Mouse (Mus musculus) hindbrain, embryonic 11.5 days (tissue): ENCODE measurements around the gene Myo15. TPM values are rescaled to one million over a fixed set of nuclear protein-coding genes. Genes with fewer than 3 reads are reported as not detected.
A peak's percentile ranks its signal among the peaks of the same experiment; 100 is the strongest.
"Not testable (repeated sequence)": the region's sequence is repeated elsewhere in the genome, so short reads cannot be mapped to it uniquely, and the experiment has no call there.

Experiments used
- ATAC-seq: fragments of 200-750 bp; cut with Nextera tagmentation; 2 replicates; pipeline ENCODE4 v1.8.0; 2017; ENCODE audit warnings: mild to moderate bottlenecking, moderate TSS enrichment, moderate library complexity; ENCODE audit not compliant: low FRiP score
- DNase-seq: peaks from one replicate; pipeline ENCODE4 v3.0.0-alpha.2; 2015; ENCODE audit warnings: low spot score
- H3K27ac ChIP-seq: fragments of 300-500 bp; sonication (generic); 2 replicates; pipeline ENCODE4 v1.5.1; 2014; ENCODE audit warnings: mild to moderate bottlenecking, low read depth, low read length
- H3K27me3 ChIP-seq: fragments of 300-500 bp; sonication (generic); 2 replicates; pipeline ENCODE4 v1.6.1; 2014; ENCODE audit warnings: mild to moderate bottlenecking, low read length, moderate library complexity, mixed read lengths; ENCODE audit not compliant: control insufficient read depth, insufficient read depth
- H3K36me3 ChIP-seq: fragments of 300-500 bp; sonication (generic); 2 replicates; pipeline ENCODE4 v1.6.1; 2014; ENCODE audit warnings: mild to moderate bottlenecking, low read length, moderate library complexity, mixed read lengths; ENCODE audit not compliant: control insufficient read depth, insufficient read depth
- H3K4me1 ChIP-seq: fragments of 300-500 bp; sonication (generic); replicated peaks from 2 replicates; pipeline ENCODE4 v1.6.1; 2014; ENCODE audit warnings: low read length, mixed read lengths; ENCODE audit not compliant: control insufficient read depth, insufficient read depth
- H3K4me2 ChIP-seq: fragments of 300-500 bp; sonication (generic); replicated peaks from 2 replicates; pipeline ENCODE4 v1.6.1; 2014; ENCODE audit warnings: mild to moderate bottlenecking, low read depth, low read length
- H3K4me3 ChIP-seq: fragments of 300-500 bp; sonication (generic); 2 replicates; pipeline ENCODE4 v1.5.1; 2014; ENCODE audit warnings: low read depth, low read length
- H3K9ac ChIP-seq: fragments of 300-500 bp; sonication (generic); 2 replicates; pipeline ENCODE4 v1.6.1; 2014; ENCODE audit warnings: low read depth, low read length
- H3K9me3 ChIP-seq: fragments of 300-500 bp; sonication (generic); 2 replicates; pipeline ENCODE4 v1.6.1; 2016; ENCODE audit warnings: low read length; ENCODE audit not compliant: control insufficient read depth
- WGBS: fragments of 180-500 bp; shearing (Covaris S2); extraction: QIAGEN DNeasy Blood & Tissue Kit; methylation state at CpG from one replicate; pipeline ENCODE4 v1.1.7; 2014; 5-methylcytosine and 5-hydroxymethylcytosine counted together
- polyA plus RNA-seq: library from polyadenylated mRNA; unstranded; fragments of >200 nt; fragmentation: Nextera tagmentation; extraction: Ambion mirVana; gene quantifications from 2 replicates; pipeline ENCODE4 v1.2.1, GENCODE M21; 2014

Myo15 gene
- polyA plus RNA-seq, 1 experiment from 2014 or later, result 0.15 TPM

DNA sequence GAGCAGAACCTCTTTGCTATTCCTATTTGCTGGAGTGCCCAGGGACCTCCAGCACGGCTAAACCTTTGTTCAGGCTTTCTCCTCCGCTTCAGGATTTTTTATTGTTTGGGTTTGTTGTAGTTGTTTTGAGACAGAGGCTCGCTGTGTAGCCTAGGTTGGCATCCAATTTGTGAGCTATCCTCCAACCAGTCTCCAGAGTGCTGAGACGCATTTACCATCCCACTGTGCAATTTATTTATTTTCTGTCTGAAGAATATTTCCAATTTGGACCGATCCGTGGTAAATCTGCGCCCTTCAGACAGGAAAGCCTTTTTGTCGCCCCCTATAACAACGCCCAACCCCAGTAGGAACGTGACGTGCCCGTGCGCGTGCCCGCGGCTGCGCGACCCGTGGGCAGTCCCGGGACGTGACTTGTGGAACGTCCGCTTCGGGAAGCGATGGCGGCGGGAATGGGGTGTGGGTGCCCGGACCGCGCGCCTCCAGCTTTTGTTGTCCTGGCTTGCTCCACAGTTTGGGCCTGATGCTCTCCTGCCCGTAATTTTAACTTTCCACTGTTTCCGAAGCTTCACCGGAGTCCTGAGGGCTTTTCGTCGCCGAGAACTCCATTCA, 67.8 kb downstream of the Myo15 start:
- ATAC-seq (peak; percentile 79), DNase-seq (peak; percentile 96)
- Histone ChIP-seq H3K4me1 (peaks cover 7% of the 10 kb centered on the region), H3K27me3 (no peaks in the 10 kb centered on the region), H3K4me3 (peak overlapping the region; percentile 96), H3K4me2 (peak overlapping the region; percentile 99), H3K27ac (peak overlapping the region; percentile 100), H3K9ac (peak overlapping the region; percentile 90), H3K36me3 (peaks cover under 1% of the 10 kb centered on the region; the same call in 1 of the 2 replicates), H3K9me3 (no peaks in the 10 kb centered on the region)
- under 1% methylated on average over 37 of the region's 37 CpGs for WGBS

DNA sequence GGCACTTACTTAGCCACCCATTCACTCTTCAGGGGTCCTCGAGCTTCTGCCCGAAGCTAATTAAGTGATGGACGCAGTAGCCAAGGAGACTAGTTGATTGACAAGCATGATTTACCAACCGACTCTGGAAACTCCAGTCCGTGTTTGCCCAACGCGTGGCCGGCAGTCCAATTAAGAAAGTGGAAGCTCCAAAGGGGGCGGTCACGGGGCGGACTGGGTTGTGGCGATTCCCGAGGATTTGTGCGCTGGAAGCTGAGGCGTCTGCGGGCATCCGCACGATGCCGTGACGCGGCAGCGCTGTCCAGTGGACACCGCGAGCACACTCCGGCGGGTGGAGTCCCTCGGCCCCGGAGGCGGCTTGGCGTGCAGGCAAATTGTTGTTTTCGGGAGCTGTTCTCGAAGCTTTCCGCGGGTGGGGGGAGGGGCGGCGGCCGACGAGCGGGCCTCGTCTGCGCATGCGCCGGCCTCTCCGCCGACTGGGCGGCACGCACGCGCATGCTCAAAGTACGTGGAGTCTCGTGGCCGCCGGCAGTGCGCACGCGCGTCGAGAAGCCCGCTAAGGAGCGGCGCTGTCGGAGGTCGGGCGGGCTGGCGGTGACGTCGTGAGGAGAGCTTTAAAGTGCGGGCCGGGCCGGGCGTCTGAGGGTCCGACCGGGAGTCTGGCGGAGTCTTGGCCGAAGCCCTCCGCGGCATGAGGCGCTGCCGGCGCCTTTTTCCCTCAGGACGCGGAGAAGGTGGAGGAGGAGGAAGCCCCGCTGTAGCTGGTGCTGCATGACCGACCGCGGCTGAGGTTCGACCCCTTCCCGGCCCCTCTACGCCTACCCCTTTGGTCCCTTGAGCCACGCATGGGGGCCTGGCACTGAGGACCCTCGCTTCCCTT, 68.6 kb downstream of the Myo15 start:
- Histone ChIP-seq H3K27me3 (no peaks in the 10 kb centered on the region), H3K9ac (peak overlapping the region; percentile 90), H3K27ac (peak overlapping the region; percentile 100), H3K9me3 (no peaks in the 10 kb centered on the region), H3K36me3 (peaks cover 2% of the 10 kb centered on the region; the same call in 1 of the 2 replicates), H3K4me2 (peak overlapping the region; percentile 99), H3K4me3 (peak overlapping the region; percentile 96), H3K4me1 (peaks cover 7% of the 10 kb centered on the region)
- under 1% methylated on average over 87 of the region's 91 CpGs for WGBS
- ATAC-seq (peak; percentile 91), DNase-seq (peak; percentile 98)

DNA sequence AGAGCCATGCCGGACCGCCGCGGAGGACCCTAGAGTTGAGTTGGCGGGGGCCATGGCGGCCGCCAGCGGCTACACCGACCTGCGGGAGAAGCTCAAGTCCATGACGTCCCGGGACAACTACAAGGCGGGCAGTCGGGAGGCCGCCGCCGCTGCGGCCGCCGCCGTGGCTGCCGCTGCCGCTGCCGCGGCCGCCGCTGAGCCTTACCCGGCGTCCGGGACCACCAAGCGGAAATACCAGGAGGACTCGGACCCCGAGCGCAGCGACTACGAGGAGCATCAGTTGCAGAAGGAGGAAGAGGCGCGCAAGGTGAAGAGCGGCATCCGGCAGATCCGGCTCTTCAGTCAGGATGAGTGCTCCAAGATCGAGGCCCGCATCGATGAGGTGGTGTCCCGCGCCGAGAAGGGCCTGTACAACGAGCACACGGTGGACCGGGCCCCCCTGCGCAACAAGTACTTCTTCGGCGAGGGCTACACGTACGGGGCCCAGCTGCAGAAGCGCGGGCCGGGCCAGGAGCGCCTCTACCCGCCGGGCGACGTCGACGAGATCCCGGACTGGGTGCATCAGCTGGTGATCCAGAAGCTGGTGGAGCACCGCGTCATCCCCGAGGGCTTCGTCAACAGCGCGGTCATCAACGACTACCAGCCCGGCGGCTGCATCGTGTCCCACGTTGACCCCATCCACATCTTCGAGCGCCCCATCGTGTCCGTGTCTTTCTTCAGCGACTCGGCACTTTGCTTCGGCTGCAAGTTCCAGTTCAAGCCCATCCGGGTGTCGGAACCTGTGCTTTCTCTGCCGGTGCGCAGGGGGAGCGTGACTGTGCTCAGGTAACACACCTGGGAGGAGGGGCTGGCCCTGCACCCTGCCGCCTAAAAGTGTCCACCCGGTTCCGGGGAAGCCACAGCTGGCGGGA, 69.5 kb downstream of the Myo15 start:
- no peaks in the 10 kb centered on the region for H3K9me3 ChIP-seq
- H3K27ac ChIP-seq, result peak overlapping the region; percentile 100
- H3K36me3 ChIP-seq, result peaks cover 2% of the 10 kb centered on the region; the same call in 1 of the 2 replicates
- H3K4me1 ChIP-seq, result peaks cover 7% of the 10 kb centered on the region
- peak overlapping the region; percentile 90 for H3K9ac ChIP-seq
- peak overlapping the region; percentile 96 for H3K4me3 ChIP-seq
- H3K4me2 ChIP-seq, result peak overlapping the region; percentile 99
- peak; percentile 61 for DNase-seq
- no peak for ATAC-seq
- WGBS, result under 1% methylated on average over 92 of the region's 93 CpGs
- H3K27me3 ChIP-seq, result no peaks in the 10 kb centered on the region

DNA sequence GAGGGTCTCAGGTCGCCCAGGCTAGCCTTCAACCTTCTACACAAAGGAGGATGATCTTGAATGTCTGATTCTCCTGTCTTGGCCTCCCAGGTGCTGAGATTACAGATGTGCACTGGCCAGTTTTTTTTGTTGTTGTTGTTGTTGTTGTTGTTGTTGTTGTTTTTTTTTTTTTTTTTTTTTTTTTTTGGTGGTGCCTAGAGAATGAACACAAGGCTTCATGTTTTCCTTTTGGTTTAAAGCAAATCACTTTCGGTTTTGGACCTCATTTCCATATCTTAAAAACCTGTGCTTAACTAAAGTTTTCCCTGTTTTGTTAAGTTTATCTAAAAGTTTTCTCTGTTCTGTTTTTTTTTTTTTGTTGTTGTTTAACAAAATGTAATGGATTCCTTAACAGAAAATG, 70.4 kb downstream of the Myo15 start:
- Histone ChIP-seq H3K4me2 (peak overlapping the region; percentile 99), H3K27ac (no peak overlapping the region), H3K4me3 (peak overlapping the region; percentile 96), H3K4me1 (peaks cover 7% of the 10 kb centered on the region), H3K36me3 (peaks cover 2% of the 10 kb centered on the region; the same call in 1 of the 2 replicates), H3K27me3 (no peaks in the 10 kb centered on the region), H3K9me3 (no peaks in the 10 kb centered on the region), H3K9ac (peak overlapping the region; percentile 90)
- 6% methylated on average over 2 of the region's 2 CpGs for WGBS
- DNase-seq, result no peak
- ATAC-seq, result no peak

DNA sequence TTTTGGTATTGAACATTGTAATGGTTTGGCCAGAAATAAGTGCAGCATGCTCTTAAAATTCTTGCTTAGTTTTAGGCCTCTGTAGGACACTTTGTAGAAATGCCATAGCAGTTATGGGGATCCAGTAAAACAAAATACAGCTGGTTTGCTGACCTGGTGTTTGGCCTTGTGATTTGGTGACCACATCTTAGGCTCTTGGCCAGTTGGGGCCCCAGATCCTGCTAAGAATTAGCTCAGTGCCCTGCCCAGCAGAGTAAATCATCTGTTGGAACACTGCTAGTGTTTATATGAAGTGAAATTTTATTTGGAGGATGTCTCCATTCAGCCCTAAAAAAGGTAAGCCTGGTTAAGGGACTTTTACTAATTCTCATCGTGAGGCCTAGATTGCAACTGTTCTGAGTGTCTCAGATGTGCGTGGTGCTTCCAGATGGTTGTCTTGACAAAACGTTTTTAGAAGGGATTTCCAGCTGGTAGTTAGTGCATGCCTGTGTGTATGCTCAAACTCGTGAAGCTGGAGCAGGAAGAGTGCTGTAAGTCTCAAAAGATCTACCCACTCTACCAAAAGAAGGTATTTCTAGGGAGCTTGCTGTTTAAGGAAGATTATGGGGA, 71.0 kb downstream of the Myo15 start:
- Histone ChIP-seq H3K27me3 (no peaks in the 10 kb centered on the region), H3K27ac (no peak overlapping the region), H3K4me3 (peak overlapping the region; percentile 96), H3K4me1 (peaks cover 7% of the 10 kb centered on the region), H3K4me2 (peak overlapping the region; percentile 99), H3K9me3 (no peaks in the 10 kb centered on the region), H3K9ac (peak overlapping the region; percentile 42), H3K36me3 (peaks cover 2% of the 10 kb centered on the region; the same call in 1 of the 2 replicates)
- ATAC-seq (no peak), DNase-seq (no peak)
- WGBS, result 17% methylated on average over 4 of the region's 4 CpGs

DNA sequence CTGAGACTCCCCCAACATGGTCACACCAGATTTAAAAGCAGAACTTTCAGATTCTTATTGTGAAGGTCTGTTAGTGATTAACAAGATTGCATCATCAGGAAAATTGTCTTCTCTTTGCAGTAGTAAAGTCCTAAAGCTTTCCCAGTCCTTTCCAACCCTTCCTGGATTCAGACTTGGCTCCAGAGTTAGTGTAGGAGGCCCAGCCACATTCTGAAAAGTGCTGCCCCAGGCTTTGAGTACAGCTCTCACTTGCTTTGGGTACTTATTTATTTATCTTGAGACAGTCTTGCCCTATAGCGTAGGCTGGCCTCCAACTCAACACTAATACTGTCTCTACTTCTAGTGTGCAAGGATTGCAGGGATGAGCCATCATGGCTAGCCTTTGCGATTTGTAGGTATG, 71.6 kb downstream of the Myo15 start:
- Histone ChIP-seq H3K4me1 (peaks cover 7% of the 10 kb centered on the region), H3K9ac (no peak overlapping the region; the same call in 1 of the 2 replicates), H3K27ac (no peak overlapping the region), H3K36me3 (peaks cover 2% of the 10 kb centered on the region; the same call in 1 of the 2 replicates), H3K9me3 (no peaks in the 10 kb centered on the region), H3K27me3 (no peaks in the 10 kb centered on the region), H3K4me3 (peak overlapping the region; percentile 96), H3K4me2 (peak overlapping the region; percentile 99)
- ATAC-seq (no peak), DNase-seq (no peak)
- WGBS, result 71% methylated on average over 2 of the region's 2 CpGs

DNA sequence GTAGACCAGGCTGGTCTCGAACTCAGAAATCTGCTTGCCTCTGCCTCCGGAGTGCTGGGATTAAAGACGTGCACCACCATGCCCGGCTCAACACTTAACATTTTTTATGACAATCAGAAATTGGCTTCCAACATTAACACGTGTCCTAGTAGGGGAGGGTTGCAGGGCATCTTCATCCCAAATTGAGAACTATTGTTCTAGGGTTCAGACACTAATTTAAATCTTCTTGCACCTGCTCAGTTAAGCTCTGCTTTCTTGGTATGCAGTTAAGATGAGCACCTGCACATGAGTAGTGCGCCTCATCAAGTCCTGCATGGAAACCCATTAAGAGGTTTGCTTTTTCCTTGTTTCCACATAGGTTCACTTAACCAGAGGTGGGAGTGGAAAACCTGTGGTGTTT, 72.7 kb downstream of the Myo15 start:
- ATAC-seq (no peak), DNase-seq (no peak)
- peaks cover 2% of the 10 kb centered on the region; the same call in 1 of the 2 replicates for H3K4me1 ChIP-seq
- no peak overlapping the region for H3K27ac ChIP-seq
- no peaks in the 10 kb centered on the region for H3K9me3 ChIP-seq
- no peak overlapping the region for H3K4me3 ChIP-seq
- H3K9ac ChIP-seq, result no peak overlapping the region
- 90% methylated on average over 6 of the region's 6 CpGs for WGBS
- peaks cover 2% of the 10 kb centered on the region; the same call in 1 of the 2 replicates for H3K36me3 ChIP-seq
- H3K4me2 ChIP-seq, result no peak overlapping the region
- no peaks in the 10 kb centered on the region for H3K27me3 ChIP-seq

DNA sequence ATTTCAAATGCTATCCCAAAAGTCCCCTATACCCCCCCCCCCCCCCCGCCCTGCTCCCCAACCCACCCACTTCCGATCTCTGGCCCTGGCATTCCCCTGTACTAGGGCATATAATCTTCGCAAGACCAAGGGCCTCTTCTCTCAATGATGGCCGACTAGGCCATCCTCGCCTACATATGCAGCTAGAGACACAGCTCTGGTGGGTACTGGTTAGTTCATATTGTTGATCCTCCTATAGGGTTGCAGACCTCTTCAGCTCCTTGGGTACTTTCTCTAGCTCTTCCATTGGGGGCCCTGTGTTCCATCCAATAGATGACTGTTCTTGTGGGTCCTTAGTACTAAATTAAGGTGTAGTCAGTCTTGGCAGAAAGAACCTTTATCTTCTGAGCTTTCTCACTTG, 74.1 kb downstream of the Myo15 start:
- not testable (repeated sequence) for H3K4me1 ChIP-seq, H3K4me2 ChIP-seq, ATAC-seq, H3K27ac ChIP-seq, H3K9ac ChIP-seq, DNase-seq, H3K9me3 ChIP-seq, H3K4me3 ChIP-seq, H3K27me3 ChIP-seq, H3K36me3 ChIP-seq
- 89% methylated on average over 5 of the region's 5 CpGs for WGBS
